Mouse (Mus musculus) liver, embryonic 16.5 days (tissue): Measurements from ENCODE around the gene Taar8a. TPM values are rescaled to one million over a fixed set of nuclear protein-coding genes. Genes with fewer than 3 reads are reported as not detected.
"Not testable (repeated sequence)": the region's sequence is repeated elsewhere in the genome, so short reads cannot be mapped to it uniquely, and the experiment has no call there.

Source experiments
- ATAC-seq: fragments of 200-750 bp; cut with Nextera tagmentation; 2 replicates; pipeline ENCODE4 v1.8.0; 2017; ENCODE audit warnings: low read depth, mild to moderate bottlenecking, moderate number of reproducible peaks, moderate library complexity
- H3K27ac ChIP-seq: fragments of 300-500 bp; sonication (generic); 2 replicates; pipeline ENCODE4 v1.5.1; 2014; ENCODE audit warnings: mild to moderate bottlenecking, low read length
- H3K27me3 ChIP-seq: fragments of 300-500 bp; sonication (generic); 2 replicates; pipeline ENCODE4 v1.6.1; 2014; ENCODE audit warnings: low read depth, low read length, mixed read lengths; ENCODE audit not compliant: control insufficient read depth, insufficient read depth
- H3K36me3 ChIP-seq: fragments of 300-500 bp; sonication (generic); 2 replicates; pipeline ENCODE4 v1.6.1; 2014; ENCODE audit warnings: mild to moderate bottlenecking; ENCODE audit not compliant: control insufficient read depth, insufficient read depth
- H3K4me1 ChIP-seq: fragments of 300-500 bp; sonication (generic); 2 replicates; pipeline ENCODE4 v1.6.1; 2014; ENCODE audit warnings: low read depth, low read length, mixed read lengths; ENCODE audit not compliant: control insufficient read depth
- H3K4me2 ChIP-seq: fragments of 300-500 bp; sonication (generic); 2 replicates; pipeline ENCODE4 v1.6.1; 2014; ENCODE audit warnings: low read depth, low read length, mixed read lengths
- H3K4me3 ChIP-seq: fragments of 300-500 bp; sonication (generic); 2 replicates; pipeline ENCODE4 v1.5.1; 2014; ENCODE audit warnings: low read depth, mild to moderate bottlenecking, low read length
- H3K9ac ChIP-seq: fragments of 300-500 bp; sonication (generic); 2 replicates; pipeline ENCODE4 v1.6.1; 2014; ENCODE audit warnings: low read depth, low read length
- H3K9me3 ChIP-seq: fragments of 300-500 bp; sonication (generic); replicated peaks from 2 replicates; pipeline ENCODE4 v1.6.1; 2016; ENCODE audit warnings: low read length; ENCODE audit not compliant: control insufficient read depth
- WGBS: fragments of 180-500 bp; shearing (Covaris S2); extraction: QIAGEN DNeasy Blood & Tissue Kit; methylation state at CpG from one replicate; pipeline ENCODE4 v1.1.7; 2014; ENCODE audit not compliant: insufficient replicate concordance; 5-methylcytosine and 5-hydroxymethylcytosine counted together
- polyA plus RNA-seq: library from polyadenylated mRNA; unstranded; fragments of >200 nt; fragmentation: Nextera tagmentation; extraction: Ambion mirVana; gene quantifications from 2 replicates; pipeline ENCODE4 v1.2.1, GENCODE M21; 2015

Gene Taar8a
- polyA plus RNA-seq, 1 experiment from 2014 or later, result not detected

- WGBS, result 37% methylated on average over 3 of the region's 3 CpGs
- no peak for ATAC-seq
- H3K36me3 ChIP-seq, result no peaks in the 10 kb centered on the region
- H3K4me3 ChIP-seq, result no peak overlapping the region
- H3K27ac ChIP-seq, result no peak overlapping the region
- H3K9me3 ChIP-seq, result no peaks in the 10 kb centered on the region
- H3K9ac ChIP-seq, result no peak overlapping the region
- H3K4me1 ChIP-seq, result no peaks in the 10 kb centered on the region
- H3K27me3 ChIP-seq, result no peaks in the 10 kb centered on the region
- no peak overlapping the region for H3K4me2 ChIP-seq
Observed at GRCm38 (mm10) chr10:24080166-24080565, 3.9 kb downstream of the Taar8a start.

- H3K4me3 ChIP-seq, result no peak overlapping the region
- no peaks in the 10 kb centered on the region for H3K27me3 ChIP-seq
- no peaks in the 10 kb centered on the region for H3K9me3 ChIP-seq
- peak overlapping the region; percentile 53 for H3K27ac ChIP-seq
- 59% methylated on average over 5 of the region's 5 CpGs for WGBS
- ATAC-seq, result no peak
- H3K4me1 ChIP-seq, result no peaks in the 10 kb centered on the region; the same call in 1 of the 2 replicates
- no peak overlapping the region for H3K9ac ChIP-seq
- H3K4me2 ChIP-seq, result no peak overlapping the region
- no peaks in the 10 kb centered on the region for H3K36me3 ChIP-seq
Observed at GRCm38 (mm10) chr10:24085936-24086335, 9.6 kb downstream of the Taar8a start.

GRCm38 (mm10) chr10:24086555-24086954, 10.3 kb downstream of the Taar8a start:
- H3K4me2 ChIP-seq, result peak overlapping the region; percentile 15; the same call in 1 of the 2 replicates
- H3K27me3 ChIP-seq, result no peaks in the 10 kb centered on the region
- H3K9me3 ChIP-seq, result no peaks in the 10 kb centered on the region
- H3K36me3 ChIP-seq, result no peaks in the 10 kb centered on the region
- no peaks in the 10 kb centered on the region; the same call in 1 of the 2 replicates for H3K4me1 ChIP-seq
- no peak overlapping the region for H3K27ac ChIP-seq
- 31% methylated on average over 5 of the region's 5 CpGs for WGBS
- H3K9ac ChIP-seq, result no peak overlapping the region
- peak; percentile 41; the same call in 1 of the 2 replicates for ATAC-seq
- no peak overlapping the region for H3K4me3 ChIP-seq

DNA sequence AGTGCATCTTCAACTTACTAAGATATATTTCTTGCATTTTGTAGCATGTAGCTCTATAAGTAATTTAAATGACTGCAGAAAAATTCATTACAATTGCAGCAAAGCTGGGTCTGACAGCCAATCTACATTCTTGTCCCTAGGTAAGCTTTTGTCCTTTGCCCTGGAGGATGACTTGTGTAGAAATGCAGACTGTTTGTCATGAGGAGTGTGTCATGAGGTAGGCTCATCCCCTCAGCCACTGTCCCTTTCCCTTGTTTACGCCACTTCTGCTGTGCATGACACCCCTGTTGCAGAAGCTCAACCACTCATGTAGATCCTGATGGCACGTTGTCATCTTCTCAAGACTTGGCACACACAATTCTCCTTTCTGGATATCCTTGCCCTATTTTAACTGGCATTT, 10.9 kb downstream of the Taar8a start:
- Histone ChIP-seq H3K4me3 (no peak overlapping the region), H3K27me3 (no peaks in the 10 kb centered on the region), H3K36me3 (no peaks in the 10 kb centered on the region), H3K9me3 (no peaks in the 10 kb centered on the region), H3K27ac (no peak overlapping the region), H3K9ac (no peak overlapping the region), H3K4me2 (no peak overlapping the region), H3K4me1 (no peaks in the 10 kb centered on the region; the same call in 1 of the 2 replicates)
- ATAC-seq, result peak; percentile 27; the same call in 1 of the 2 replicates
- WGBS, result 65% methylated on average over 2 of the region's 2 CpGs

DNA sequence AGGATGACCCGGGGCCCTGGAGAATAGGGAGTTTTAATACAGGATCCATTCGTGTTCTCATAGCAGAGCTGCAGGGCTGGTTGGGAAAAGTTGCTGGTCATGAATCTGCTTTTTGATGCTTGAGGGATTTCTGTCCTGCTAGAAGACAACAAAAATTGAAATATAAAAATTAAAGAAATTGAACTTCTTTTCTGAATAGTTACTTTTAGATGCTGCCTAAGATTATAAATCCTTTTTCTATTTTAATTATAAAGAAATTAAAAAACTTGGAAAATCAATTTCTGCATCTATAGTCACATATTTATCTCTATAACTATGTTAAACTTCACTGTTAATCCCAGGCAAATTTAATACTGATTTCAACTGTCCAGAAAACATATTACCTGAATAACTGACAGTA, 15.9 kb downstream of the Taar8a start, which contains the start of gene Taar8b:
TSS of gene Taar8b (minus strand) at position 101 of the 400 bp plus-strand sequence.
- 46% methylated on average over 2 of the region's 2 CpGs for WGBS
- Histone ChIP-seq H3K4me2 (no peak within 1 kb of the TSS), H3K27me3 (no peaks in the 10 kb centered on the region), H3K9me3 (no peaks in the 10 kb centered on the region), H3K27ac (no peak within 1 kb of the TSS), H3K9ac (no peak within 1 kb of the TSS), H3K36me3 (no peaks in the 10 kb centered on the region), H3K4me3 (no peak within 1 kb of the TSS), H3K4me1 (no peaks in the 10 kb centered on the region; the same call in 1 of the 2 replicates)
- no peak for ATAC-seq

- ATAC-seq, result peak; percentile 68
- not testable (repeated sequence) for H3K9me3 ChIP-seq, H3K27me3 ChIP-seq, H3K4me1 ChIP-seq, H3K4me3 ChIP-seq, H3K36me3 ChIP-seq, H3K27ac ChIP-seq, H3K9ac ChIP-seq, H3K4me2 ChIP-seq
- 42% methylated on average over 2 of the region's 2 CpGs for WGBS
Observed at GRCm38 (mm10) chr10:24097010-24097409, 20.7 kb downstream of the Taar8a start.

DNA sequence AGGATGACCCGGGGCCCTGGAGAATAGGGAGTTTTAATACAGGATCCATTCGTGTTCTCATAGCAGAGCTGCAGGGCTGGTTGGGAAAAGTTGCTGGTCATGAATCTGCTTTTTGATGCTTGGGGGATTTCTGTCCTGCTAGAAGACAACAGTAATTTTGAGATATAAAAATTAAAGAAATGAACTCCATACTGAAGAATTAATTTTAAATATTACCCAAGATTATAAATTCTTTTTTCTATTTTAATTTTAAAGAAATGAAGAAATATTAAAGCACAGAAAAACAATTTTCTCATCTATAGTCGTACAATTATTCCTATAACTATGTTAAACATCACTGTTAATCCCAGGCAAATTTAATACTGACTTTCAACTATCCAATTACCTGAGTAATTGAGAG, 25.5 kb downstream of the Taar8a start, which contains the start of gene Taar8c:
TSS of gene Taar8c (minus strand) at position 101 of the 400 bp plus-strand sequence.
- not testable (repeated sequence) for H3K27me3 ChIP-seq, H3K4me3 ChIP-seq, ATAC-seq, H3K4me1 ChIP-seq, H3K27ac ChIP-seq, H3K9ac ChIP-seq, H3K9me3 ChIP-seq, H3K36me3 ChIP-seq, H3K4me2 ChIP-seq
- 62% methylated on average over 1 of the region's 3 CpGs for WGBS

- H3K27me3 ChIP-seq, H3K4me3 ChIP-seq, H3K4me1 ChIP-seq, H3K4me2 ChIP-seq, H3K9ac ChIP-seq, H3K9me3 ChIP-seq, H3K27ac ChIP-seq, H3K36me3 ChIP-seq: not testable (repeated sequence)
- peak; percentile 67 for ATAC-seq
- WGBS, result 5% methylated on average over 1 of the region's 1 CpGs
Observed at GRCm38 (mm10) chr10:24103299-24103698, 27.0 kb downstream of the Taar8a start.

DNA sequence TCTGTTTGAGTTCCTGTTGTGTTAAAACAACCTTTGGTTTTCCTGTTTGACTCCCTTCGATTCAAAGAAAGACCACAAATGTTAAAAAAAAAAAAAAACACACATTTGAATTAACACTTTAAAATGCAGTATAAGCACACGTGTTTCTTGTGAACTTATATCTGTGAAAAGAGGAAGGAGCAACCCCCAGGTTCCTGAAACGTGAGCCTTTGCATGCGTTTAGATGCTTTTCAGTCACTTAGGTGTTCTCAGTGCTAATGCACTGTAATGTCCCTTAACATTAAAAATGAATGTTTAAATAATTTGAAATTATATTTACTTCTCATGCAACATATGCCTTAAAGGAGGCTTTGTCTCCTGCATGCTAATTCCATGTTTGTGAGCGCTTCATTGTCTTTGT, 31.4 kb downstream of the Taar8a start:
- H3K4me3 ChIP-seq, result no peak overlapping the region
- no peak for ATAC-seq
- no peaks in the 10 kb centered on the region for H3K36me3 ChIP-seq
- H3K27ac ChIP-seq, result no peak overlapping the region
- H3K4me1 ChIP-seq, result no peaks in the 10 kb centered on the region; the same call in 1 of the 2 replicates
- H3K9me3 ChIP-seq, result no peaks in the 10 kb centered on the region
- no peak overlapping the region for H3K4me2 ChIP-seq
- H3K9ac ChIP-seq, result no peak overlapping the region
- 21% methylated on average over 5 of the region's 5 CpGs for whole genome bisulfite sequencing
- no peaks in the 10 kb centered on the region for H3K27me3 ChIP-seq
